Mouse (Mus musculus): ENCODE data around the gene Oscp1.
"Not testable (repeated sequence)": the region's sequence is repeated elsewhere in the genome, so short reads cannot be mapped to it uniquely, and the experiment has no call there.

Gene Oscp1

GRCm38 (mm10) chr4:126083021-126083420 is 24.7 kb downstream of the Oscp1 start:
- no peak for DNase-seq (ENCODE audit: low read depth, low spot score)

- DNase-seq (ENCODE audit: low read depth, low spot score): no peak
Observed at GRCm38 (mm10) chr4:126084382-126084781, 26.0 kb downstream of the Oscp1 start.

- DNase-seq (ENCODE audit: low read depth, low spot score): peak; percentile 61
Observed at GRCm38 (mm10) chr4:126085996-126086576, 27.7 kb downstream of the Oscp1 start.

GRCm38 (mm10) chr4:126090101-126090847 is 31.9 kb downstream of the Oscp1 start:
- no peak for DNase-seq (ENCODE audit: low read depth, low spot score)

GRCm38 (mm10) chr4:126090848-126091124 is 32.4 kb downstream of the Oscp1 start:
- DNase-seq (ENCODE audit: low read depth, low spot score): no peak

- no peak for DNase-seq (ENCODE audit: low read depth, low spot score)
Observed at GRCm38 (mm10) chr4:126091873-126092272, 33.5 kb downstream of the Oscp1 start.

- DNase-seq (ENCODE audit: low read depth, low spot score): not testable (repeated sequence)
Observed at GRCm38 (mm10) chr4:126095622-126096430, 37.5 kb downstream of the Oscp1 start.

- DNase-seq (ENCODE audit: low read depth, low spot score): peak; percentile 91
Observed at GRCm38 (mm10) chr4:126096464-126097111, 38.2 kb downstream of the Oscp1 start, which contains the start of gene Lsm10. Gene Lsm10 (plus strand): TSS chr4:126096623.

GRCm38 (mm10) chr4:126097711-126098253 is 39.4 kb downstream of the Oscp1 start:
- DNase-seq (ENCODE audit: low read depth, low spot score): no peak

- DNase-seq (ENCODE audit: low read depth, low spot score): no peak
Observed at GRCm38 (mm10) chr4:126099365-126099764, 41.0 kb downstream of the Oscp1 start.

- no peak for DNase-seq (ENCODE audit: low read depth, low spot score)
Observed at GRCm38 (mm10) chr4:126100764-126101163, 42.4 kb downstream of the Oscp1 start.

GRCm38 (mm10) chr4:126102061-126102841 is 43.9 kb downstream of the Oscp1 start:
- DNase-seq (ENCODE audit: low read depth, low spot score): no peak

GRCm38 (mm10) chr4:126103057-126103581 is 44.8 kb downstream of the Oscp1 start:
- no peak for DNase-seq (ENCODE audit: low read depth, low spot score)

- DNase-seq (ENCODE audit: low read depth, low spot score): peak; percentile 93
Observed at GRCm38 (mm10) chr4:126103590-126104068, 45.3 kb downstream of the Oscp1 start, which contains the start of gene Stk40. Gene Stk40 (plus strand): TSS chr4:126103957.

GRCm38 (mm10) chr4:126104261-126105075 is 46.1 kb downstream of the Oscp1 start:
- DNase-seq (ENCODE audit: low read depth, low spot score): no peak

- no peak for DNase-seq (ENCODE audit: low read depth, low spot score)
Observed at GRCm38 (mm10) chr4:126105131-126105783, 46.9 kb downstream of the Oscp1 start.

- no peak for DNase-seq (ENCODE audit: low read depth, low spot score)
Observed at GRCm38 (mm10) chr4:126108061-126108740, 49.8 kb downstream of the Oscp1 start.

GRCm38 (mm10) chr4:126109613-126110373 is 51.4 kb downstream of the Oscp1 start:
- DNase-seq (ENCODE audit: low read depth, low spot score): no peak
